Mouse (Mus musculus): ENCODE measurements at regions not wholly inside any gene's neighbourhood (a gene's known extent, or its start where the extent isn't known, plus 50 kb on each side); places are given as distances from the start of the nearest gene placed in this dataset.
"Not testable (repeated sequence)": the region's sequence is repeated elsewhere in the genome, so short reads cannot be mapped to it uniquely, and the experiment has no call there.

GRCm38 (mm10) chr1:164521371-164522130, 63.4 kb upstream of the Atp1b1 start:
- Histone ChIP-seq H3K27me3 (ENCODE audit: control insufficient read depth, insufficient read depth, low read length, poor library complexity, severe bottlenecking) (no peaks in the 10 kb centered on the region), H3K9me3 (replicated peaks; ENCODE audit: control insufficient read depth, insufficient read depth, low read length, poor library complexity, severe bottlenecking) (no peaks in the 10 kb centered on the region; the same call in 1 of the 2 replicates)

GRCm38 (mm10) chr1:164518866-164519265, 60.7 kb upstream of the Atp1b1 start:
- H3K36me3 ChIP-seq (ENCODE audit: control insufficient read depth, insufficient read depth, low read length, poor library complexity, severe bottlenecking) = no peaks in the 10 kb centered on the region
- peaks cover 7% of the 10 kb centered on the region for H3K4me1 ChIP-seq (ENCODE audit: control insufficient read depth, insufficient read depth, low read length)
- TF ChIP-seq POLR2A (IDR thresholded peaks at IDR 0.05; ENCODE audit: insufficient read depth, low read length) = no peak
- no peak for TF ChIP-seq CTCF (IDR thresholded peaks at IDR 0.05; ENCODE audit: low read depth, low read length)
- TF ChIP-seq EP300 (IDR thresholded peaks at IDR 0.05; ENCODE audit: insufficient read depth, low read depth, low read length) = no peak
- no peaks in the 10 kb centered on the region for H3K27me3 ChIP-seq (ENCODE audit: control insufficient read depth, insufficient read depth, low read length, poor library complexity, severe bottlenecking)
- no peak overlapping the region for H3K4me3 ChIP-seq (ENCODE audit: low read depth, low read length)
- peak overlapping the region; percentile 69; the same call in 1 of the 2 replicates for H3K27ac ChIP-seq (ENCODE audit: insufficient read depth, low read length)
- H3K9me3 ChIP-seq (replicated peaks; ENCODE audit: control insufficient read depth, insufficient read depth, low read length, poor library complexity, severe bottlenecking) = no peaks in the 10 kb centered on the region; the same call in 1 of the 2 replicates
- H3K9ac ChIP-seq (ENCODE audit: low read depth, poor library complexity, severe bottlenecking) = no peak overlapping the region

More at GRCm38 (mm10) chr1:164521371-164522130, 63.4 kb upstream of the Atp1b1 start:
- Histone ChIP-seq H3K9ac (ENCODE audit: low read depth, poor library complexity, severe bottlenecking) (no peak overlapping the region), H3K27ac (ENCODE audit: insufficient read depth, low read length) (0 out of 2 replicates have a peak overlapping the region, but pooled peaks have one; percentile 15), H3K4me1 (ENCODE audit: control insufficient read depth, insufficient read depth, low read length) (peaks cover 7% of the 10 kb centered on the region), H3K36me3 (ENCODE audit: control insufficient read depth, insufficient read depth, low read length, poor library complexity, severe bottlenecking) (no peaks in the 10 kb centered on the region), H3K4me3 (ENCODE audit: low read depth, low read length) (no peak overlapping the region)
- TF ChIP-seq CTCF (IDR thresholded peaks at IDR 0.05; ENCODE audit: low read depth, low read length) = no peak
- no peak for TF ChIP-seq POLR2A (IDR thresholded peaks at IDR 0.05; ENCODE audit: insufficient read depth, low read length)
- no peak for TF ChIP-seq EP300 (IDR thresholded peaks at IDR 0.05; ENCODE audit: insufficient read depth, low read depth, low read length)

GRCm38 (mm10) chr1:164518308-164518707, 60.2 kb upstream of the Atp1b1 start:
- TF ChIP-seq EP300 (IDR thresholded peaks at IDR 0.05; ENCODE audit: insufficient read depth, low read depth, low read length) (no peak), CTCF (IDR thresholded peaks at IDR 0.05; ENCODE audit: low read depth, low read length) (no peak), POLR2A (IDR thresholded peaks at IDR 0.05; ENCODE audit: insufficient read depth, low read length) (no peak)
- no peak overlapping the region for H3K9ac ChIP-seq (ENCODE audit: low read depth, poor library complexity, severe bottlenecking)
- no peak overlapping the region for H3K4me3 ChIP-seq (ENCODE audit: low read depth, low read length)
- H3K9me3 ChIP-seq (replicated peaks; ENCODE audit: control insufficient read depth, insufficient read depth, low read length, poor library complexity, severe bottlenecking) = no peaks in the 10 kb centered on the region; the same call in 1 of the 2 replicates
- H3K4me1 ChIP-seq (ENCODE audit: control insufficient read depth, insufficient read depth, low read length) = peaks cover 7% of the 10 kb centered on the region
- no peaks in the 10 kb centered on the region for H3K36me3 ChIP-seq (ENCODE audit: control insufficient read depth, insufficient read depth, low read length, poor library complexity, severe bottlenecking)
- peak overlapping the region; percentile 69 for H3K27ac ChIP-seq (ENCODE audit: insufficient read depth, low read length)
- H3K27me3 ChIP-seq (ENCODE audit: control insufficient read depth, insufficient read depth, low read length, poor library complexity, severe bottlenecking) = no peaks in the 10 kb centered on the region

- not testable (repeated sequence) for H3K9me3 ChIP-seq (replicated peaks; ENCODE audit: control insufficient read depth, insufficient read depth, low read length, poor library complexity, severe bottlenecking); H3K27ac ChIP-seq (ENCODE audit: insufficient read depth, low read length); H3K9ac ChIP-seq (ENCODE audit: low read depth, poor library complexity, severe bottlenecking); H3K27me3 ChIP-seq (ENCODE audit: control insufficient read depth, insufficient read depth, low read length, poor library complexity, severe bottlenecking); H3K36me3 ChIP-seq (ENCODE audit: control insufficient read depth, insufficient read depth, low read length, poor library complexity, severe bottlenecking); H3K4me1 ChIP-seq (ENCODE audit: control insufficient read depth, insufficient read depth, low read length); H3K4me3 ChIP-seq (ENCODE audit: low read depth, low read length)
Observed at GRCm38 (mm10) chr1:164517362-164517761, 59.2 kb upstream of the Atp1b1 start.

- TF ChIP-seq POLR2A (IDR thresholded peaks at IDR 0.05; ENCODE audit: insufficient read depth, low read length) (no peak), CTCF (IDR thresholded peaks at IDR 0.05; ENCODE audit: low read depth, low read length) (no peak), EP300 (IDR thresholded peaks at IDR 0.05; ENCODE audit: insufficient read depth, low read depth, low read length) (no peak)
- Histone ChIP-seq H3K27me3 (ENCODE audit: control insufficient read depth, insufficient read depth, low read length, poor library complexity, severe bottlenecking) (no peaks in the 10 kb centered on the region), H3K4me3 (ENCODE audit: low read depth, low read length) (no peak overlapping the region), H3K9ac (ENCODE audit: low read depth, poor library complexity, severe bottlenecking) (no peak overlapping the region), H3K27ac (ENCODE audit: insufficient read depth, low read length) (no peak overlapping the region), H3K36me3 (ENCODE audit: control insufficient read depth, insufficient read depth, low read length, poor library complexity, severe bottlenecking) (no peaks in the 10 kb centered on the region), H3K9me3 (replicated peaks; ENCODE audit: control insufficient read depth, insufficient read depth, low read length, poor library complexity, severe bottlenecking) (no peaks in the 10 kb centered on the region), H3K4me1 (ENCODE audit: control insufficient read depth, insufficient read depth, low read length) (no peaks in the 10 kb centered on the region)
Observed at GRCm38 (mm10) chr1:164511628-164512385, 53.7 kb upstream of the Atp1b1 start.

GRCm38 (mm10) chr1:164509226-164509625, 51.1 kb upstream of the Atp1b1 start:
- no peaks in the 10 kb centered on the region for H3K36me3 ChIP-seq (ENCODE audit: control insufficient read depth, insufficient read depth, low read length, poor library complexity, severe bottlenecking)
- TF ChIP-seq EP300 (IDR thresholded peaks at IDR 0.05; ENCODE audit: insufficient read depth, low read depth, low read length) (no peak), POLR2A (IDR thresholded peaks at IDR 0.05; ENCODE audit: insufficient read depth, low read length) (no peak), CTCF (IDR thresholded peaks at IDR 0.05; ENCODE audit: low read depth, low read length) (no peak)
- H3K9ac ChIP-seq (ENCODE audit: low read depth, poor library complexity, severe bottlenecking) = no peak overlapping the region
- no peaks in the 10 kb centered on the region for H3K27me3 ChIP-seq (ENCODE audit: control insufficient read depth, insufficient read depth, low read length, poor library complexity, severe bottlenecking)
- no peak overlapping the region for H3K4me3 ChIP-seq (ENCODE audit: low read depth, low read length)
- no peaks in the 10 kb centered on the region for H3K4me1 ChIP-seq (ENCODE audit: control insufficient read depth, insufficient read depth, low read length)
- H3K27ac ChIP-seq (ENCODE audit: insufficient read depth, low read length) = no peak overlapping the region
- H3K9me3 ChIP-seq (replicated peaks; ENCODE audit: control insufficient read depth, insufficient read depth, low read length, poor library complexity, severe bottlenecking) = no peaks in the 10 kb centered on the region

All from ES-Bruce4 (cell line).